10 mouse cellular contexts compared by ENCODE assay signal in genomic region chr2:111058586-111059261, GRCm38 (mm10). TPM values are rescaled to one million over a fixed set of nuclear protein-coding genes. Genes with fewer than 3 reads are reported as not detected.
DNase-seq lines count a peak whose midpoint lies in the region; ATAC-seq lines count a peak whose summit lies in the region.
"Had no signal": no experiment of that assay in that cellular context is flagged by ENCODE, and none has a peak within 500 bp of the region (broad histone marks: within the 10 kb centered on the region; RNA-seq: fewer than 3 reads in every experiment).

No protein-coding gene starts in this region.

- peak; percentile 3 for DNase-seq in adrenal gland, adult 2 months
- no peak for DNase-seq in adrenal gland, adult 18-20 months (ENCODE audit: low spot score in 2 of 2)
- peak; percentile 30 for DNase-seq in A20 (ENCODE audit: low read depth, low spot score)
- peak; percentile 47 for DNase-seq in cerebellum, adult 8-10 months
- DNase-seq in hindbrain, embryonic 14.5 days (ENCODE audit: low spot score): peak; percentile 83
- peak; percentile 5 for DNase-seq in skeletal muscle tissue, adult 2 months (ENCODE audit: low read depth, low spot score)
- DNase-seq in spleen, postnatal 4 days (ENCODE audit: low spot score in 2 of 2): no peak

- peak; percentile 83 for ATAC-seq in hindbrain, embryonic 14.5 days (ENCODE audit: low FRiP score)
- peak; percentile 79 for ATAC-seq in limb, embryonic 13.5 days (ENCODE audit: low FRiP score, low read depth)

- no peak overlapping the region for H3K27ac ChIP-seq in hindbrain, embryonic 14.5 days
- H3K27ac ChIP-seq in limb, embryonic 13.5 days: no peak overlapping the region

- H3K36me3 ChIP-seq in hindbrain, embryonic 14.5 days (replicated peaks; ENCODE audit: control insufficient read depth, insufficient read depth): no peaks in the 10 kb centered on the region
- H3K36me3 ChIP-seq in limb, embryonic 13.5 days: no peaks in the 10 kb centered on the region

- H3K4me2 ChIP-seq in hindbrain, embryonic 14.5 days (replicated peaks): no peak overlapping the region
- no peak overlapping the region for H3K4me2 ChIP-seq in limb, embryonic 13.5 days (replicated peaks)

- no peaks in the 10 kb centered on the region for H3K4me1 ChIP-seq in hindbrain, embryonic 14.5 days (replicated peaks; ENCODE audit: control insufficient read depth, insufficient read depth, low read length)
- H3K4me1 ChIP-seq in limb, embryonic 13.5 days: no peaks in the 10 kb centered on the region

- H3K9ac ChIP-seq in hindbrain, embryonic 14.5 days: no peak overlapping the region
- no peak overlapping the region for H3K9ac ChIP-seq in limb, embryonic 13.5 days

- 100% methylated on average over 1 of the region's 1 CpGs for WGBS in hindbrain, embryonic 14.5 days
- 92% methylated on average over 1 of the region's 1 CpGs for WGBS in limb, embryonic 13.5 days

- no peaks in the 10 kb centered on the region for H3K9me3 ChIP-seq in hindbrain, embryonic 14.5 days (ENCODE audit: control insufficient read depth, low read length)
- H3K9me3 ChIP-seq in limb, embryonic 13.5 days: no peaks in the 10 kb centered on the region

- no peaks in the 10 kb centered on the region for H3K27me3 ChIP-seq in hindbrain, embryonic 14.5 days (ENCODE audit: control insufficient read depth, insufficient read depth, low read length)
- H3K27me3 ChIP-seq in limb, embryonic 13.5 days: no peaks in the 10 kb centered on the region

- no peak overlapping the region for H3K4me3 ChIP-seq in hindbrain, embryonic 14.5 days (replicated peaks; ENCODE audit: low read length)
- H3K4me3 ChIP-seq in limb, embryonic 13.5 days: no peak overlapping the region
- H3K4me3 ChIP-seq: myocyte had no signal

RNA-seq across cellular contexts. Expression of gene Gm13941, which starts 47.1 kb away (rescaled TPM):
- total RNA-seq in adrenal gland, adult 2 months (2021): not detected
- not detected in 2 replicates for polyA plus RNA-seq in adrenal gland, adult 2 months (2012; rRNA removed)
- not detected for total RNA-seq in adrenal gland, adult 18-20 months (2021)
- polyA plus RNA-seq in hindbrain, embryonic 14.5 days (2014; fragmentation: Nextera tagmentation; extraction: Ambion mirVana): not detected in 2 replicates
- polyA plus RNA-seq in limb, embryonic 13.5 days (2015; fragmentation: Nextera tagmentation; extraction: Ambion mirVana): not detected in 2 replicates
- total RNA-seq: heart, adult 18-20 months had no signal
- polyA plus RNA-seq: myocyte had no signal

Comparison
In these comparisons a context has a peak if more than half of its experiments do, and no peak if none do; other contexts are left out.
1. DNase-seq: peak in adrenal gland, adult 2 months (single experiment), A20 (single experiment), cerebellum, adult 8-10 months (single experiment), hindbrain, embryonic 14.5 days (single experiment) and skeletal muscle tissue, adult 2 months (single experiment); none in adrenal gland, adult 18-20 months (0 of 2) and spleen, postnatal 4 days (0 of 2).